Mouse (Mus musculus) olfactory bulb, adult 2 months (tissue): ENCODE data around the gene Tcap. TPM values are rescaled to one million over a fixed set of nuclear protein-coding genes. Genes with fewer than 3 reads are reported as not detected.

Source experiments
- H3K27ac ChIP-seq: fragments of 200-500 bp; 2 replicates; pipeline ENCODE4 v1.5.1; 2012; ENCODE audit warnings: low read depth, low read length; ENCODE audit not compliant: insufficient read depth
- H3K4me1 ChIP-seq: fragments of 200-500 bp; 2 replicates; pipeline ENCODE4 v1.6.1; 2012; ENCODE audit warnings: low read length; ENCODE audit not compliant: control insufficient read depth, insufficient read depth
- H3K4me3 ChIP-seq: fragments of 200-500 bp; 2 replicates; pipeline ENCODE4 v1.5.1; 2012; ENCODE audit warnings: mild to moderate bottlenecking, low read depth, low read length, moderate library complexity; ENCODE audit not compliant: insufficient read depth
- CTCF ChIP-seq: fragments of 200-500 bp; IDR thresholded peaks from 2 replicates; pipeline ENCODE4 v1.5.1; 2012; ENCODE audit warnings: low read depth, mild to moderate bottlenecking, low read length, moderate library complexity; ENCODE audit not compliant: insufficient read depth
- POLR2A ChIP-seq: fragments of 200-500 bp; IDR thresholded peaks from 2 replicates; pipeline ENCODE4 v1.6.1; 2012; ENCODE audit warnings: mild to moderate bottlenecking, low read depth, low read length, moderate library complexity; ENCODE audit not compliant: insufficient read depth
- WGBS: fragments of 180-500 bp; shearing (Covaris S2); methylation state at CpG from one replicate; pipeline ENCODE4 v1.1.7; 2018; 5-methylcytosine and 5-hydroxymethylcytosine counted together
- polyA plus RNA-seq: library from polyadenylated mRNA; stranded (reverse); fragments of >200 nt; gene quantifications from 2 replicates; pipeline ENCODE4 v1.2.4, GENCODE M21; 2012; ENCODE audit warnings: low replicate concordance; ENCODE audit not compliant: missing spikeins, insufficient read depth, insufficient read length

Gene Tcap
- polyA plus RNA-seq, 1 experiment = not detected

DNA sequence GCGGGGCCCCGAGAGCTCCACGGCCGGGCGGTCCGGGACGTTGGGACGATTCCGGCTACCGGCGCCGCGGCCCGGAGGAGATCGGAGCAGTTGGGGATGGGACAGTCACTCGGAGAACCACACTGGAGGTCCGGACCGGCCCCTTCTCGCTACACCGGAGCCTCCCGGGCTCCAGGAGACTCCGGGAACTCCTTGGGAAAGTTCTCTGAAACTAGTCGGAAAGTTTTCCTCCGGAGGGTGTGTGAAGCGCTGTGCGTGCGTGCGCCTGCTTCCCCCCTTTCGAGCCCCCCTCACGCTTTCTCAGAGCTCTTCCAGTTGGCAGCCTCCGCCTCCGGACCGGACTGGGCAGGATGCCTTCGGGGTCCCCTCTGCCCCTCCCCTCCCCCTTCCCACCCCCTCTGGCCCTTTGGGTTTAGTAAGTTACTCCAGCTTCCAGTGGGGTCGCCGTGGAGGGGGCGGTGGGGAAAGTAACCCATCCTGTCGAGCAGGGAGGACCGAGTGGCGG is 29.2 kb downstream of the Tcap start:
- Histone ChIP-seq H3K27ac (no peak overlapping the region), H3K4me1 (peaks cover 21% of the 10 kb centered on the region), H3K4me3 (peak overlapping the region; percentile 49)
- TF ChIP-seq POLR2A (no peak), CTCF (no peak)
- under 1% methylated on average over 40 of the region's 40 CpGs for WGBS

- TF ChIP-seq POLR2A = no peak
- TF ChIP-seq CTCF = no peak
- Histone ChIP-seq H3K27ac (no peak overlapping the region), H3K4me1 (peaks cover 26% of the 10 kb centered on the region), H3K4me3 (peak overlapping the region; percentile 49; the same call in 1 of the 2 replicates)
- WGBS = 24% methylated on average over 7 of the region's 7 CpGs
These were observed 30.1 kb downstream of the Tcap start for GRCm38 (mm10) chr11:98413731-98414130.

- 41% methylated on average over 2 of the region's 2 CpGs for WGBS
- Histone ChIP-seq H3K27ac (no peak overlapping the region), H3K4me1 (peaks cover 31% of the 10 kb centered on the region), H3K4me3 (no peak overlapping the region)
- no peak for TF ChIP-seq POLR2A
- TF ChIP-seq CTCF = no peak
These were observed 30.6 kb downstream of the Tcap start for GRCm38 (mm10) chr11:98414162-98414561.

GRCm38 (mm10) chr11:98417074-98417473 is 33.5 kb downstream of the Tcap start:
- Histone ChIP-seq H3K4me3 (no peak overlapping the region), H3K27ac (no peak overlapping the region), H3K4me1 (peaks cover 38% of the 10 kb centered on the region)
- 90% methylated on average over 1 of the region's 1 CpGs for WGBS
- no peak for TF ChIP-seq CTCF
- no peak for TF ChIP-seq POLR2A

GRCm38 (mm10) chr11:98418273-98418672 is 34.7 kb downstream of the Tcap start:
- Histone ChIP-seq H3K4me3 (no peak overlapping the region), H3K4me1 (peaks cover 27% of the 10 kb centered on the region), H3K27ac (peak overlapping the region; percentile 26; the same call in 1 of the 2 replicates)
- TF ChIP-seq POLR2A (no peak), CTCF (no peak)
- 23% methylated on average over 6 of the region's 6 CpGs for WGBS

DNA sequence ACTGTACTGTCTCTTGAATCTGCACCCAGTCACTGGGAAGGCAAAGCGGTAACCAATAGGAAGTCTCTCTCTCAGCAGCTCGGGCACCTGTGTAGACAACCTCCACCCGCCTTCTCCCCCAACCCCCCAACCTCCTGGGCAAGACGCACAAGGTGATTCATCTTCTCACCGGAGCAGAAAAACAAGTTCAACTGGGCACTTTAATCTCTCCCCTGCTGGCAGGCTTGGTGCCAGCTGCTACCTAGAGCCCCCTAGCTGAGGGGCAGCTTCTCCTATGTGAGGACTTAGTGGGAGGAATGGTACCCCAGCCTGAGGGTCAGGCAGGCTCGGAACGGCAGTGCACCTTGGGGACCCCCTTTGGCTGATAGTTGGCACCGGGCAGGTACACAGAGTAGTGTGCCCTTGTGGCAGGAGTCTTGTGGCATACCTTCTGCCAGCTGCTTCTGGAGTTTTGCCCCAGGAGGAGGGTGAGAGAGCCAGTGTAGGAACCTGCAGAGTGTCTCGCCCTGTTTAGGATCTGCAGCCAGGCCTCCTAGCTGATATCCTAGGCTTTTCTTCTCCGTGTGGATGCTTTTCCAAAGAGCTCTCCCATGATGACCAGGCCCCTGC is 35.4 kb downstream of the Tcap start:
- peaks cover 21% of the 10 kb centered on the region for H3K4me1 ChIP-seq
- TF ChIP-seq POLR2A (no peak), CTCF (no peak)
- H3K27ac ChIP-seq = peak overlapping the region; percentile 1; the same call in 1 of the 2 replicates
- H3K4me3 ChIP-seq = no peak overlapping the region
- WGBS = 71% methylated on average over 10 of the region's 10 CpGs

DNA sequence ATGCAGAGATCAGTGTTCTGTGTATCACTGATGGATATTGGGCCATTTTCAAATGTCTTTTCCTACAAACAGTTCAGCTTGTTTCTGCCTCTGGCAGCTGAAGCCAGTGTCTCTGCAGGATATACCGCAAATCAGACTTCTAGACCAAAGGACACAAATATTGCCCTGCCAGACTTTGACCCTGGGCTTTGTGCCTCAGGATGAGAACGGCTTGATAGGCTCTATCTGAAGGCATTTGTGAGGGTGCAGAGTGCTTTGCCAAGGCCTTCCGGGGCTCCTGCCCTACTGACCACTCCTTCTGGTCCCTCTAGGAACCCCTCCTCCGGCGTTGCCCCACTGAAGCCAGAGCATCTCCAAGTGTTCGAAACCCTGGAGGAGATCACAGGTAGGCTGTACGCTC is 43.0 kb downstream of the Tcap start:
- Histone ChIP-seq H3K4me3 (no peak overlapping the region), H3K4me1 (no peaks in the 10 kb centered on the region), H3K27ac (no peak overlapping the region)
- WGBS = 94% methylated on average over 7 of the region's 7 CpGs
- no peak for TF ChIP-seq CTCF

DNA sequence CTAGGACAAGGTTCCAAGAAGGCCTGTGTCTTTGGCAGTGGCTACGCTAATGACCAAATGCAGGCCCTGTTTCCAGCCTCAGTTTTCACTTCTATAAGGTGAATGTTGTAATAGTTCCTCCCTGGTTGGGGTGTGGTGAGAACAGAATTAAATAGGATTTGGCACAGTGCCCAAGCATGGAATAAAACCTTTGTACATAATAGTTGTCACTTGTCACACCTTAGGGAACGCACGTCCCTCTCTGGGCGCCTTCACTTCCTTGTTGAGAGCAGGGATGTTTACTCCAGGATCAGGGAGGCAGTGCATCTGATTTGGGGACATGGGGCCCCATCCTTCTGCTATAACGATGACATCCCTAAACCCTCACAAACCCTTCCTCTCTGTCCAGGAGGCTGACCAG is 44.8 kb downstream of the Tcap start:
- Histone ChIP-seq H3K4me1 (no peaks in the 10 kb centered on the region), H3K4me3 (no peak overlapping the region), H3K27ac (no peak overlapping the region)
- TF ChIP-seq CTCF = no peak
- no peak for TF ChIP-seq POLR2A
- 84% methylated on average over 5 of the region's 5 CpGs for WGBS

- no peak overlapping the region for H3K4me3 ChIP-seq
- WGBS = 87% methylated on average over 9 of the region's 9 CpGs
- H3K27ac ChIP-seq = no peak overlapping the region
- no peaks in the 10 kb centered on the region for H3K4me1 ChIP-seq
- TF ChIP-seq POLR2A (no peak), CTCF (no peak)
These were observed 48.3 kb downstream of the Tcap start for GRCm38 (mm10) chr11:98431743-98432502.

Other genes with a start within 250 kb of the Tcap start
- gene Fbxl20, start 233.4 kb upstream of the Tcap start, polyA plus RNA-seq = not detected in 2 replicates
- gene Med1, start 190.5 kb upstream of the Tcap start, polyA plus RNA-seq = 130 TPM in 1 of 2 replicates, not detected in the other
- gene Cdk12, start 180.8 kb upstream of the Tcap start, polyA plus RNA-seq = not detected in 2 replicates
- not detected in 2 replicates for gene Neurod2, start 54.2 kb upstream of the Tcap start, polyA plus RNA-seq
- not detected in 2 replicates for gene Ppp1r1b, start 35.4 kb upstream of the Tcap start, polyA plus RNA-seq
- gene Stard3, start 25.4 kb upstream of the Tcap start, polyA plus RNA-seq = not detected in 2 replicates
- gene Pnmt, start 2.6 kb downstream of the Tcap start, polyA plus RNA-seq = not detected in 2 replicates
- gene Pgap3, start 16.7 kb downstream of the Tcap start, polyA plus RNA-seq = not detected in 2 replicates
- not detected in 2 replicates for gene Erbb2, start 28.7 kb downstream of the Tcap start, polyA plus RNA-seq
- gene Mien1, start 55.2 kb downstream of the Tcap start, polyA plus RNA-seq = not detected in 2 replicates
- not detected in 2 replicates for gene Grb7, start 62.6 kb downstream of the Tcap start, polyA plus RNA-seq
- gene Ikzf3, start 162.2 kb downstream of the Tcap start, polyA plus RNA-seq = 249 TPM in 1 of 2 replicates, not detected in the other
- not detected in 2 replicates for gene Zpbp2, start 167.3 kb downstream of the Tcap start, polyA plus RNA-seq
- not detected in 2 replicates for gene Ormdl3, start 203.6 kb downstream of the Tcap start, polyA plus RNA-seq
- not detected in 2 replicates for gene Lrrc3c, start 214.5 kb downstream of the Tcap start, polyA plus RNA-seq
- gene Gm12355, start 241.8 kb downstream of the Tcap start, polyA plus RNA-seq = not detected in 2 replicates
- not detected in 2 replicates for gene Gsdma3, start 242.5 kb downstream of the Tcap start, polyA plus RNA-seq